Mouse (Mus musculus) fibroblast of lung, adult 2 months (primary cell): ENCODE data around the gene D630003M21Rik.

Source experiments
- DNase-seq: peaks from one replicate; pipeline ENCODE4 v3.0.0-alpha.2; 2011; ENCODE audit warnings: low read depth

Gene D630003M21Rik

DNA sequence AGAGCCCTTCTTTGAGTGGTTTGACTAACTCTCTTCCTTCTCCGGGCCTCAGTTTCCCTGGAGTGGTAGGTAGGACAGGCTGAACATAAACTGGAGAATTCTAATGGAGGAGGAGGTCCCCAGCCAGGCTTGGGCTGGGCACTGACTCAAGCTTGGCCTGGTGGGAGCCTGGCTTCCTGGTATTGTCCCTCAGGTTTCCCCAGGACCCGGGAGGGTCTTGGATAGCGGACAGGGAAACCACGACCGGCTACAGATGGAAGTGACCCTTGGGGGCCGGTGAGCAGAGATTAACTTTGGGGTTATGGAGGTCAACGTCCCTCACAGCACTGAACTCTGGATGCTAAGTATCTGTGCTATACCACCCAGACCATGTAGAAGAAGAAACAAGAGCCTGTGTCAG is 87.8 kb downstream of the D630003M21Rik start:
- no peak for DNase-seq

GRCm38 (mm10) chr2:158140664-158141063 is 88.4 kb downstream of the D630003M21Rik start:
- no peak for DNase-seq

DNA sequence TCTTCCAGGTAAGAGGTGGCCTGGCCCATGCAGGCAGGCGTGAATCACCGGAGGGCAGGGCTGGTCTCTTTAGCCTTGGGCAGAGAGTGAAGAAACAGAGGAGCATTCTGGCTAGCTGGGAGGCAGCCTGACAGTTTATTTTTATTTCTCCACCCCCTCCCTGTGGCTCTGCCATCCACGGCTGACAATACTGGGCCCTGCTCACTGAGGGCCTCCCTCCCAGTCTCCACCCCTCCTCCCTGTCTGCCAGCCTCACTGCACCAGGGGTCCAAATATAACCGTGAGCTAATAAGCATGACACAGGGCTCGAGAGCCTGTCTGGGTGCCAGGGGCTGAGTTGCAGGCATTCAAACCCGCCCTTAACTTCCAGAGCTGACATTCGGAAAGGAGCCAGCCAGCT is 89.4 kb downstream of the D630003M21Rik start:
- peak; percentile 95 for DNase-seq

DNA sequence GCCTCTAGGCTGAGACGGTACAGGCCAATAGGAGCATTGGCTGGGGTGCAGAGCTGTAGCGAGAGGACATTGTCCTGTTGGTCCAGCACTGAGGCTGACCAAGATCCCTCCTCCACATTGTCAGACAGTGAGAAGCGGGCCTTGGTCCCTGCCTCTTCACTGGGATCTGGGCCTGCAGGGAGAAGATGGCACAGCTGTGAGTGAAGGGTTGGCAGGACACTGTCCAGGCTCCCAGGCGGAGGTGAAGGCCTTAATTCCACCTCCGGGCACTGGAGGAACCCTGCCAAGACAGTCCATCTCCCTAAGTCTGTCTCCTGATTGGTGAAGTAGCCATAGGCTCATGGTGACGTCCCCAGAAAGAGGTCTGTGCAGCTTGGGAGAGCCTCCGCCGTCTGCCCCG is 90.2 kb downstream of the D630003M21Rik start:
- no peak for DNase-seq

DNA sequence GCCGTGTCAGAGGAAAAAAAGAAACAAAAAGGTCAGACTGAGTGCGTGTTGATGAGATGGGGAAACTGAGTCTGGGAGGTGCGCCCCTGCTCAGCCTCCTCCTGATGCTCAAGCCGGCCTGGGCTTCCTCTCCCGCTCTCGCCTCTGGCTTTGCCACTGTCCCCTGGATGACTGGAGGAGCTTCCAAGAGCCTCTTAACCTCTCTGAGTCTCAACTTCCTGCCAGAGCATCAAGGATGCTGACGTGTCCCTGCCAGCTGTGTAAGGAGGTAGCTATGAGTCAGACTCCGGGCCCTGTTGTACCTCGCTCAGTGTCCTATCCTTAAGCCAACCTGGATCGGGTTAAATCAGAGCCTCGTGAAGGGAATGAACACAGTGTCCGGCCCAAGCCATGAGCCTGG is 91.3 kb downstream of the D630003M21Rik start:
- DNase-seq = no peak

- DNase-seq = peak; percentile 50
Observed at GRCm38 (mm10) chr2:158136205-158136604, 92.8 kb downstream of the D630003M21Rik start.

DNA sequence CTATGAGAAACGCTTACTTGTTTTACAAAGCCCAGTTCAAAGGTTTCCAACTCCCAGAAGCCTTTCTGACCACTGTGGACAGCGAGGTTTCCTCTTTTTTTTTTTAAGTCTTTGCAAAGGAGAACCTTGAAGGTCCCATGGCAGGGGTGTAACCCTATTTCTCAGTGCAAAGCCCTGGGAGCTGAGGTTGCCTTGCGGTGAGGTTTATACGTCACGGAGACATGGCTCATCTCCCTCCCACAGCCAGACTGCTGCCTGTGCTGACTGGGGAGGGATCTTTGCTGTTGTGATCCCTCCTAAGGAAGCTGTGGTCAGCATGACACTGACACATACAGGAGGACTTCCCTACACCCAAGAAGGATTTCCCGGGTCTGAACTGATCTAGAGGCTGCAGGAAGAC is 96.0 kb downstream of the D630003M21Rik start:
- DNase-seq = no peak
